Mouse (Mus musculus): ENCODE measurements around the gene Plin3. TPM values are rescaled to one million over a fixed set of nuclear protein-coding genes. Genes with fewer than 3 reads are reported as not detected.

The Plin3 gene
- polyA plus RNA-seq, 1 experiment: 22.3 TPM

- no peak overlapping the region for H3K27ac ChIP-seq (ENCODE audit: control insufficient read depth, insufficient read depth, low read depth, low read length)
- no peak for TF ChIP-seq CTCF (IDR thresholded peaks at IDR 0.05; ENCODE audit: control insufficient read depth, insufficient read depth, insufficient replicate concordance, low read depth, low read length)
- TF ChIP-seq POLR2A (IDR thresholded peaks at IDR 0.05; ENCODE audit: control insufficient read depth, low read depth, low read length): no peak
- H3K4me3 ChIP-seq (ENCODE audit: control insufficient read depth, low read depth, low read length): no peak overlapping the region
- peaks cover 2% of the 10 kb centered on the region; the same call in 1 of the 2 replicates for H3K36me3 ChIP-seq (ENCODE audit: control insufficient read depth, insufficient read depth, low read length)
- no peaks in the 10 kb centered on the region for H3K27me3 ChIP-seq (ENCODE audit: control insufficient read depth, insufficient read depth, low read length)
- peaks cover 15% of the 10 kb centered on the region for H3K4me1 ChIP-seq (ENCODE audit: control insufficient read depth, insufficient read depth, low read length)
These were observed 15.4 kb upstream of the Plin3 start for GRCm38 (mm10) chr17:56308088-56308487.

- Histone ChIP-seq H3K36me3 (ENCODE audit: control insufficient read depth, insufficient read depth, low read length) (no peaks in the 10 kb centered on the region; the same call in 1 of the 2 replicates), H3K4me3 (ENCODE audit: control insufficient read depth, low read depth, low read length) (peak overlapping the region; percentile 95), H3K27me3 (ENCODE audit: control insufficient read depth, insufficient read depth, low read length) (no peaks in the 10 kb centered on the region), H3K27ac (ENCODE audit: control insufficient read depth, insufficient read depth, low read depth, low read length) (no peak overlapping the region), H3K4me1 (ENCODE audit: control insufficient read depth, insufficient read depth, low read length) (peaks cover 22% of the 10 kb centered on the region)
- TF ChIP-seq POLR2A (IDR thresholded peaks at IDR 0.05; ENCODE audit: control insufficient read depth, low read depth, low read length): no peak
- no peak for TF ChIP-seq CTCF (IDR thresholded peaks at IDR 0.05; ENCODE audit: control insufficient read depth, insufficient read depth, insufficient replicate concordance, low read depth, low read length)
These were observed 13.2 kb upstream of the Plin3 start for GRCm38 (mm10) chr17:56305826-56306225.

- no peaks in the 10 kb centered on the region for H3K27me3 ChIP-seq (ENCODE audit: control insufficient read depth, insufficient read depth, low read length)
- peaks cover 22% of the 10 kb centered on the region for H3K4me1 ChIP-seq (ENCODE audit: control insufficient read depth, insufficient read depth, low read length)
- peak overlapping the region; percentile 95 for H3K4me3 ChIP-seq (ENCODE audit: control insufficient read depth, low read depth, low read length)
- H3K36me3 ChIP-seq (ENCODE audit: control insufficient read depth, insufficient read depth, low read length): no peaks in the 10 kb centered on the region; the same call in 1 of the 2 replicates
- no peak overlapping the region for H3K27ac ChIP-seq (ENCODE audit: control insufficient read depth, insufficient read depth, low read depth, low read length)
- no peak for TF ChIP-seq CTCF (IDR thresholded peaks at IDR 0.05; ENCODE audit: control insufficient read depth, insufficient read depth, insufficient replicate concordance, low read depth, low read length)
- no peak for TF ChIP-seq POLR2A (IDR thresholded peaks at IDR 0.05; ENCODE audit: control insufficient read depth, low read depth, low read length)
These were observed 12.5 kb upstream of the Plin3 start for GRCm38 (mm10) chr17:56305156-56305555.

- Histone ChIP-seq H3K27me3 (ENCODE audit: control insufficient read depth, insufficient read depth, low read length) (no peaks in the 10 kb centered on the region), H3K4me1 (ENCODE audit: control insufficient read depth, insufficient read depth, low read length) (peaks cover 22% of the 10 kb centered on the region), H3K27ac (ENCODE audit: control insufficient read depth, insufficient read depth, low read depth, low read length) (peak overlapping the region; percentile 92; the same call in 1 of the 2 replicates), H3K4me3 (ENCODE audit: control insufficient read depth, low read depth, low read length) (peak overlapping the region; percentile 95), H3K36me3 (ENCODE audit: control insufficient read depth, insufficient read depth, low read length) (no peaks in the 10 kb centered on the region; the same call in 1 of the 2 replicates)
- TF ChIP-seq POLR2A (IDR thresholded peaks at IDR 0.05; ENCODE audit: control insufficient read depth, low read depth, low read length): no peak
- no peak for TF ChIP-seq CTCF (IDR thresholded peaks at IDR 0.05; ENCODE audit: control insufficient read depth, insufficient read depth, insufficient replicate concordance, low read depth, low read length)
These were observed 12.0 kb upstream of the Plin3 start for GRCm38 (mm10) chr17:56304718-56305117.

GRCm38 (mm10) chr17:56303847-56304586 is 11.3 kb upstream of the Plin3 start:
- H3K4me1 ChIP-seq (ENCODE audit: control insufficient read depth, insufficient read depth, low read length): peaks cover 22% of the 10 kb centered on the region
- no peaks in the 10 kb centered on the region; the same call in 1 of the 2 replicates for H3K36me3 ChIP-seq (ENCODE audit: control insufficient read depth, insufficient read depth, low read length)
- H3K27me3 ChIP-seq (ENCODE audit: control insufficient read depth, insufficient read depth, low read length): no peaks in the 10 kb centered on the region
- no peak for TF ChIP-seq CTCF (IDR thresholded peaks at IDR 0.05; ENCODE audit: control insufficient read depth, insufficient read depth, insufficient replicate concordance, low read depth, low read length)
- peak; percentile 10; the same call in 1 of the 2 replicates for TF ChIP-seq POLR2A (IDR thresholded peaks at IDR 0.05; ENCODE audit: control insufficient read depth, low read depth, low read length)
- peak overlapping the region; percentile 95 for H3K4me3 ChIP-seq (ENCODE audit: control insufficient read depth, low read depth, low read length)
- H3K27ac ChIP-seq (ENCODE audit: control insufficient read depth, insufficient read depth, low read depth, low read length): peak overlapping the region; percentile 92

GRCm38 (mm10) chr17:56303160-56303846 is 10.6 kb upstream of the Plin3 start, which contains the start of gene Uhrf1:
Gene Uhrf1 (plus strand): TSS chr17:56303321.
- Histone ChIP-seq H3K36me3 (ENCODE audit: control insufficient read depth, insufficient read depth, low read length) (no peaks in the 10 kb centered on the region; the same call in 1 of the 2 replicates), H3K4me3 (ENCODE audit: control insufficient read depth, low read depth, low read length) (peak within 1 kb of the TSS; percentile 95), H3K27ac (ENCODE audit: control insufficient read depth, insufficient read depth, low read depth, low read length) (peak within 1 kb of the TSS; percentile 92), H3K4me1 (ENCODE audit: control insufficient read depth, insufficient read depth, low read length) (peaks cover 22% of the 10 kb centered on the region), H3K27me3 (ENCODE audit: control insufficient read depth, insufficient read depth, low read length) (no peaks in the 10 kb centered on the region)
- TF ChIP-seq POLR2A (IDR thresholded peaks at IDR 0.05; ENCODE audit: control insufficient read depth, low read depth, low read length): no peak
- TF ChIP-seq CTCF (IDR thresholded peaks at IDR 0.05; ENCODE audit: control insufficient read depth, insufficient read depth, insufficient replicate concordance, low read depth, low read length): no peak

- no peak for TF ChIP-seq CTCF (IDR thresholded peaks at IDR 0.05; ENCODE audit: control insufficient read depth, insufficient read depth, insufficient replicate concordance, low read depth, low read length)
- TF ChIP-seq POLR2A (IDR thresholded peaks at IDR 0.05; ENCODE audit: control insufficient read depth, low read depth, low read length): no peak
- peaks cover 22% of the 10 kb centered on the region for H3K4me1 ChIP-seq (ENCODE audit: control insufficient read depth, insufficient read depth, low read length)
- H3K27me3 ChIP-seq (ENCODE audit: control insufficient read depth, insufficient read depth, low read length): no peaks in the 10 kb centered on the region
- H3K36me3 ChIP-seq (ENCODE audit: control insufficient read depth, insufficient read depth, low read length): no peaks in the 10 kb centered on the region; the same call in 1 of the 2 replicates
- H3K27ac ChIP-seq (ENCODE audit: control insufficient read depth, insufficient read depth, low read depth, low read length): no peak overlapping the region
- no peak overlapping the region for H3K4me3 ChIP-seq (ENCODE audit: control insufficient read depth, low read depth, low read length)
These were observed 9.8 kb upstream of the Plin3 start for GRCm38 (mm10) chr17:56302363-56302996.

Data from testis, adult 2 months (tissue).